In genomic region chr4:140173746-140174399, GRCm38 (mm10) we compare ENCODE assay signal across 15 mouse cellular contexts.
A peak's percentile ranks its signal among the peaks of the same experiment; 100 is the strongest.
DNase-seq lines count a peak whose midpoint lies in the region; ATAC-seq and TF ChIP-seq lines count a peak whose summit lies in the region.
"Had no signal": no experiment of that assay in that cellular context is flagged by ENCODE, and none has a peak within 500 bp of the region (broad histone marks: within the 10 kb centered on the region; RNA-seq: fewer than 3 reads in every experiment).

No protein-coding gene starts in this region.

- H3K4me2 ChIP-seq in liver, embryonic 11.5 days, result no peak overlapping the region
- H3K4me2 ChIP-seq: hindbrain, embryonic 13.5 days; liver, embryonic 13.5 days had no signal

- TF ChIP-seq CTCF in liver, adult 2 months (IDR thresholded peaks at IDR 0.05; ENCODE audit: low read depth, low read length), result no peak
- TF ChIP-seq CTCF in small intestine, adult 2 months (IDR thresholded peaks at IDR 0.05; ENCODE audit: extremely low read depth, insufficient read length, insufficient replicate concordance, low read depth, low read length), result no peak

- peak; percentile 28 for DNase-seq in embryo, embryonic 10 days (ENCODE audit: low spot score)
- no peak for DNase-seq in embryo, embryonic 9.5 days (ENCODE audit: extremely low spot score)
- peak; percentile 64 for DNase-seq in liver, adult 2 months (ENCODE audit: extremely low read depth, low read depth, low spot score)
- DNase-seq in liver, embryonic 11.5 days (ENCODE audit: low spot score), result no peak
- DNase-seq in testis, postnatal 10 days (ENCODE audit: low spot score), result peak; percentile 57
- no peak for DNase-seq in testis, postnatal 14 days (ENCODE audit: low spot score)
- DNase-seq: B cell, adult 2 months; cerebellum, adult 11 months; gastrocnemius, postnatal 25 days; liver, embryonic 13.5 days; thymus, postnatal 25 days had no signal

- TF ChIP-seq POLR2A in liver, adult 2 months (IDR thresholded peaks at IDR 0.05; ENCODE audit: extremely low read depth, insufficient read depth, low read length), result no peak
- TF ChIP-seq POLR2A in small intestine, adult 2 months (IDR thresholded peaks at IDR 0.05; ENCODE audit: low read depth, low read length), result no peak

- 0 out of 2 replicates have a peak overlapping the region, but pooled peaks have one; percentile 17 for H3K27ac ChIP-seq in liver, adult 2 months (replicated peaks; ENCODE audit: insufficient read depth, low read depth, low read length)
- H3K27ac ChIP-seq in liver, embryonic 11.5 days (ENCODE audit: low read depth, low read length), result no peak overlapping the region
- H3K27ac ChIP-seq in small intestine, adult 2 months (ENCODE audit: insufficient read depth, low read depth, low read length), result no peak overlapping the region
- H3K27ac ChIP-seq: liver, embryonic 13.5 days had no signal

- peak overlapping the region; percentile 28; the same call in 1 of the 2 replicates for H3K4me3 ChIP-seq in liver, adult 2 months (ENCODE audit: insufficient read depth, low read depth, low read length)
- no peak overlapping the region for H3K4me3 ChIP-seq in liver, embryonic 11.5 days (ENCODE audit: low read depth, low read length)
- peak overlapping the region; percentile 30; the same call in 1 of the 2 replicates for H3K4me3 ChIP-seq in small intestine, adult 2 months (ENCODE audit: low read depth, low read length)
- H3K4me3 ChIP-seq: erythroblast, embryonic 14.5 days; hindbrain, embryonic 13.5 days; liver, embryonic 13.5 days had no signal

- no peaks in the 10 kb centered on the region for H3K9me3 ChIP-seq in liver, embryonic 11.5 days (ENCODE audit: control insufficient read depth, low read length)
- H3K9me3 ChIP-seq: hindbrain, embryonic 13.5 days had no signal

- ATAC-seq in liver, embryonic 11.5 days (replicated peaks; ENCODE audit: low FRiP score), result no peak
- no peak for ATAC-seq in megakaryocyte-erythroid progenitor cell, adult 5-6 weeks (replicated peaks; ENCODE audit: low FRiP score, low TSS enrichment, poor library complexity, severe bottlenecking)

- peak overlapping the region; percentile 46; the same call in 1 of the 2 replicates for H3K9ac ChIP-seq in liver, adult 2 months (ENCODE audit: low read depth, low read length)
- no peak overlapping the region for H3K9ac ChIP-seq in liver, embryonic 11.5 days (ENCODE audit: low read depth, low read length)
- H3K9ac ChIP-seq: hindbrain, embryonic 13.5 days; liver, embryonic 13.5 days had no signal

- no peaks in the 10 kb centered on the region for H3K27me3 ChIP-seq in liver, adult 2 months (ENCODE audit: control insufficient read depth, insufficient read depth, low read length)
- H3K27me3 ChIP-seq in liver, embryonic 11.5 days (replicated peaks; ENCODE audit: control insufficient read depth, insufficient read depth, low read length), result no peaks in the 10 kb centered on the region
- no peaks in the 10 kb centered on the region for H3K27me3 ChIP-seq in small intestine, adult 2 months (ENCODE audit: control insufficient read depth, insufficient read depth, low read length)
- H3K27me3 ChIP-seq: liver, embryonic 13.5 days had no signal

- peaks cover 6% of the 10 kb centered on the region; the same call in 1 of the 2 replicates for H3K4me1 ChIP-seq in liver, adult 2 months (ENCODE audit: control insufficient read depth, insufficient read depth, low read length)
- no peaks in the 10 kb centered on the region; the same call in 1 of the 2 replicates for H3K4me1 ChIP-seq in liver, embryonic 11.5 days (replicated peaks; ENCODE audit: control insufficient read depth, insufficient read depth, low read length)
- H3K4me1 ChIP-seq in small intestine, adult 2 months (ENCODE audit: control insufficient read depth, insufficient read depth, insufficient read length, low read length), result no peaks in the 10 kb centered on the region
- H3K4me1 ChIP-seq: liver, embryonic 13.5 days had no signal

- WGBS in liver, adult 2 months, result 6% methylated on average over 13 of the region's 13 CpGs
- WGBS in liver, embryonic 11.5 days, result 45% methylated on average over 13 of the region's 13 CpGs
- WGBS in small intestine, adult 2 months, result 17% methylated on average over 13 of the region's 13 CpGs

- no peaks in the 10 kb centered on the region for H3K79me2 ChIP-seq in liver, adult 2 months (ENCODE audit: control insufficient read depth, insufficient read depth, low read length)

- no peaks in the 10 kb centered on the region for H3K36me3 ChIP-seq in liver, adult 2 months (ENCODE audit: control insufficient read depth, insufficient read depth, low read length)
- H3K36me3 ChIP-seq in liver, embryonic 11.5 days (ENCODE audit: control insufficient read depth, insufficient read depth, low read length), result no peaks in the 10 kb centered on the region
- H3K36me3 ChIP-seq in small intestine, adult 2 months (ENCODE audit: control insufficient read depth, insufficient read depth, low read length), result no peaks in the 10 kb centered on the region
- H3K36me3 ChIP-seq: hindbrain, embryonic 13.5 days; liver, embryonic 13.5 days had no signal

Comparison
In these comparisons a context has a peak if more than half of its experiments do, and no peak if none do; other contexts are left out.
1. DNase-seq: peak in embryo, embryonic 10 days (single experiment), liver, adult 2 months (single experiment) and testis, postnatal 10 days (single experiment); none in embryo, embryonic 9.5 days (single experiment), liver, embryonic 11.5 days (single experiment) and testis, postnatal 14 days (single experiment).